Mouse (Mus musculus): Measurements from ENCODE around the gene Fn3krp. TPM values are rescaled to one million over a fixed set of nuclear protein-coding genes. Genes with fewer than 3 reads are reported as not detected.

Fn3krp gene
- polyA plus RNA-seq, 1 experiment from 2014 or later: 10.5 TPM

- no peaks in the 10 kb centered on the region for H3K9me3 ChIP-seq (ENCODE audit: control insufficient read depth, low read length)
- 87% methylated on average over 6 of the region's 6 CpGs for WGBS
- no peak overlapping the region for H3K4me2 ChIP-seq
- H3K4me3 ChIP-seq (ENCODE audit: low read depth, low read length): no peak overlapping the region
- no peak overlapping the region for H3K9ac ChIP-seq (ENCODE audit: low read depth, low read length)
- no peak overlapping the region for H3K27ac ChIP-seq (ENCODE audit: low read depth, low read length)
- peaks cover 10% of the 10 kb centered on the region for H3K36me3 ChIP-seq (ENCODE audit: control insufficient read depth, insufficient read depth, low read length)
- no peak for ATAC-seq (replicated peaks; ENCODE audit: low FRiP score)
- no peaks in the 10 kb centered on the region for H3K4me1 ChIP-seq (replicated peaks; ENCODE audit: control insufficient read depth, insufficient read depth, low read length)
- H3K27me3 ChIP-seq (replicated peaks; ENCODE audit: control insufficient read depth, insufficient read depth, low read length): no peaks in the 10 kb centered on the region
- no peak for DNase-seq (ENCODE audit: low spot score)
Measured at GRCm38 (mm10) chr11:121467408-121467807, 46.2 kb downstream of the Fn3krp start.

- peaks cover 2% of the 10 kb centered on the region; the same call in 1 of the 2 replicates for H3K36me3 ChIP-seq (ENCODE audit: control insufficient read depth, insufficient read depth, low read length)
- no peaks in the 10 kb centered on the region; the same call in 1 of the 2 replicates for H3K4me1 ChIP-seq (replicated peaks; ENCODE audit: control insufficient read depth, insufficient read depth, low read length)
- no peak overlapping the region for H3K4me2 ChIP-seq
- WGBS: 65% methylated on average over 3 of the region's 3 CpGs
- H3K27me3 ChIP-seq (replicated peaks; ENCODE audit: control insufficient read depth, insufficient read depth, low read length): no peaks in the 10 kb centered on the region
- no peak overlapping the region for H3K4me3 ChIP-seq (ENCODE audit: low read depth, low read length)
- ATAC-seq (replicated peaks; ENCODE audit: low FRiP score): no peak
- H3K27ac ChIP-seq (ENCODE audit: low read depth, low read length): no peak overlapping the region
- DNase-seq (ENCODE audit: low spot score): no peak
- no peak overlapping the region for H3K9ac ChIP-seq (ENCODE audit: low read depth, low read length)
- H3K9me3 ChIP-seq (ENCODE audit: control insufficient read depth, low read length): no peaks in the 10 kb centered on the region
Measured at GRCm38 (mm10) chr11:121474831-121475230, 53.6 kb downstream of the Fn3krp start.

GRCm38 (mm10) chr11:121475699-121476415 is 54.7 kb downstream of the Fn3krp start:
- no peak overlapping the region for H3K27ac ChIP-seq (ENCODE audit: low read depth, low read length)
- no peaks in the 10 kb centered on the region; the same call in 1 of the 2 replicates for H3K4me1 ChIP-seq (replicated peaks; ENCODE audit: control insufficient read depth, insufficient read depth, low read length)
- no peak overlapping the region for H3K9ac ChIP-seq (ENCODE audit: low read depth, low read length)
- H3K27me3 ChIP-seq (replicated peaks; ENCODE audit: control insufficient read depth, insufficient read depth, low read length): no peaks in the 10 kb centered on the region
- no peaks in the 10 kb centered on the region for H3K9me3 ChIP-seq (ENCODE audit: control insufficient read depth, low read length)
- DNase-seq (ENCODE audit: low spot score) (peak; percentile 65), ATAC-seq (replicated peaks; ENCODE audit: low FRiP score) (0 out of 2 replicates have a peak, but pooled peaks have one; percentile 34)
- H3K36me3 ChIP-seq (ENCODE audit: control insufficient read depth, insufficient read depth, low read length): peaks cover 2% of the 10 kb centered on the region; the same call in 1 of the 2 replicates
- H3K4me2 ChIP-seq: no peak overlapping the region
- no peak overlapping the region for H3K4me3 ChIP-seq (ENCODE audit: low read depth, low read length)
- 39% methylated on average over 9 of the region's 9 CpGs for WGBS

- 89% methylated on average over 15 of the region's 15 CpGs for WGBS
- no peak overlapping the region for H3K27ac ChIP-seq (ENCODE audit: low read depth, low read length)
- H3K4me2 ChIP-seq: no peak overlapping the region
- ATAC-seq (replicated peaks; ENCODE audit: low FRiP score): no peak
- DNase-seq (ENCODE audit: low spot score): no peak
- no peaks in the 10 kb centered on the region for H3K27me3 ChIP-seq (replicated peaks; ENCODE audit: control insufficient read depth, insufficient read depth, low read length)
- no peaks in the 10 kb centered on the region for H3K9me3 ChIP-seq (ENCODE audit: control insufficient read depth, low read length)
- no peak overlapping the region for H3K4me3 ChIP-seq (ENCODE audit: low read depth, low read length)
- H3K36me3 ChIP-seq (ENCODE audit: control insufficient read depth, insufficient read depth, low read length): peaks cover 4% of the 10 kb centered on the region; the same call in 1 of the 2 replicates
- H3K9ac ChIP-seq (ENCODE audit: low read depth, low read length): no peak overlapping the region
- no peaks in the 10 kb centered on the region; the same call in 1 of the 2 replicates for H3K4me1 ChIP-seq (replicated peaks; ENCODE audit: control insufficient read depth, insufficient read depth, low read length)
Measured at GRCm38 (mm10) chr11:121479476-121480203, 58.4 kb downstream of the Fn3krp start.

Small RNA genes within 50 kb of the gene (microRNA-seq; reads per million reads assigned to microRNA genes)
- gene Mir7236 (ENCODE audit: borderline number of aligned reads): not detected

Other genes with a start within 250 kb of the Fn3krp start
- gene Hexdc, start 217.0 kb upstream of the Fn3krp start, polyA plus RNA-seq (2014; fragmentation: Nextera tagmentation; extraction: Ambion mirVana): 5.1 and 5.6 TPM in 2 replicates
- 21.7 and 23.4 TPM in 2 replicates for gene Ogfod3, start 216.7 kb upstream of the Fn3krp start, polyA plus RNA-seq (2014; fragmentation: Nextera tagmentation; extraction: Ambion mirVana)
- gene Cybc1, start 192.1 kb upstream of the Fn3krp start, polyA plus RNA-seq (2014; fragmentation: Nextera tagmentation; extraction: Ambion mirVana): 35.1 and 38.2 TPM in 2 replicates
- 81.5 and 89.4 TPM in 2 replicates for gene Narf, start 184.1 kb upstream of the Fn3krp start, polyA plus RNA-seq (2014; fragmentation: Nextera tagmentation; extraction: Ambion mirVana)
- gene Foxk2, start 161.4 kb upstream of the Fn3krp start, polyA plus RNA-seq (2014; fragmentation: Nextera tagmentation; extraction: Ambion mirVana): 9.3 and 10.7 TPM in 2 replicates
- 53.3 and 55.4 TPM in 2 replicates for gene Wdr45b, start 67.0 kb upstream of the Fn3krp start, polyA plus RNA-seq (2014; fragmentation: Nextera tagmentation; extraction: Ambion mirVana)
- 0.94 and 1.2 TPM in 2 replicates for gene Rab40b, start 33.1 kb upstream of the Fn3krp start, polyA plus RNA-seq (2014; fragmentation: Nextera tagmentation; extraction: Ambion mirVana)
- gene Fn3k, start 13.5 kb downstream of the Fn3krp start, polyA plus RNA-seq (2014; fragmentation: Nextera tagmentation; extraction: Ambion mirVana): 4.7 and 7.8 TPM in 2 replicates
- gene Tbcd, start 30.5 kb downstream of the Fn3krp start, polyA plus RNA-seq (2014; fragmentation: Nextera tagmentation; extraction: Ambion mirVana): 35.9 and 37.7 TPM in 2 replicates
- gene Zfp750, start 97.9 kb downstream of the Fn3krp start, polyA plus RNA-seq (2014; fragmentation: Nextera tagmentation; extraction: Ambion mirVana): 0.16 and 0.26 TPM in 2 replicates